Mouse (Mus musculus) embryonic facial prominence, embryonic 15.5 days (tissue): ENCODE data around the gene Krt2. TPM values are rescaled to one million over a fixed set of nuclear protein-coding genes. Genes with fewer than 3 reads are reported as not detected.

Experiments used
- ATAC-seq: fragments of 200-750 bp; cut with Nextera tagmentation; 2 replicates; pipeline ENCODE4 v1.8.0; 2017; ENCODE audit warnings: low read depth, moderate TSS enrichment; ENCODE audit not compliant: insufficient number of reproducible peaks, low FRiP score, low TSS enrichment
- H3K27ac ChIP-seq: fragments of 300-500 bp; sonication (generic); replicated peaks from 2 replicates; pipeline ENCODE4 v1.5.1; 2015; ENCODE audit warnings: mild to moderate bottlenecking, inconsistent platforms
- H3K27me3 ChIP-seq: fragments of 300-500 bp; sonication (generic); 2 replicates; pipeline ENCODE4 v1.6.1; 2015; ENCODE audit warnings: inconsistent platforms
- H3K36me3 ChIP-seq: fragments of 300-500 bp; sonication (generic); 2 replicates; pipeline ENCODE4 v1.6.1; 2015; ENCODE audit warnings: mild to moderate bottlenecking, inconsistent platforms
- H3K4me1 ChIP-seq: fragments of 300-500 bp; sonication (generic); 2 replicates; pipeline ENCODE4 v1.6.1; 2015; ENCODE audit warnings: inconsistent platforms
- H3K4me2 ChIP-seq: fragments of 300-500 bp; sonication (generic); replicated peaks from 2 replicates; pipeline ENCODE4 v1.6.1; 2015; ENCODE audit warnings: mild to moderate bottlenecking, inconsistent platforms
- H3K4me3 ChIP-seq: fragments of 300-500 bp; sonication (generic); replicated peaks from 2 replicates; pipeline ENCODE4 v1.5.1; 2015; ENCODE audit warnings: mild to moderate bottlenecking, inconsistent platforms
- H3K9ac ChIP-seq: fragments of 300-500 bp; sonication (generic); 2 replicates; pipeline ENCODE4 v1.6.1; 2015; ENCODE audit warnings: inconsistent platforms
- H3K9me3 ChIP-seq: fragments of 300-500 bp; sonication (generic); replicated peaks from 2 replicates; pipeline ENCODE4 v1.6.1; 2016; ENCODE audit warnings: inconsistent platforms
- WGBS: fragments of 180-500 bp; shearing (Covaris S2); methylation state at CpG from one replicate; pipeline ENCODE4 v1.1.7; 2015; 5-methylcytosine and 5-hydroxymethylcytosine counted together
- polyA plus RNA-seq: library from polyadenylated mRNA; unstranded; fragments of >200 nt; fragmentation: Nextera tagmentation; extraction: Ambion mirVana; gene quantifications from 2 replicates; pipeline ENCODE4 v1.2.1, GENCODE M21; 2015

Krt2 gene
- polyA plus RNA-seq, 1 experiment from 2014 or later, result 1.2 TPM

GRCm38 (mm10) chr15:101772080-101772710, 45.8 kb downstream of the Krt2 start:
- WGBS, result 62% methylated on average over 5 of the region's 5 CpGs
- H3K36me3 ChIP-seq, result no peaks in the 10 kb centered on the region
- H3K4me3 ChIP-seq, result no peak overlapping the region
- no peaks in the 10 kb centered on the region for H3K9me3 ChIP-seq
- no peak for ATAC-seq
- H3K4me2 ChIP-seq, result no peak overlapping the region
- no peak overlapping the region for H3K9ac ChIP-seq
- H3K4me1 ChIP-seq, result peaks cover 15% of the 10 kb centered on the region; the same call in 1 of the 2 replicates
- no peaks in the 10 kb centered on the region for H3K27me3 ChIP-seq
- peak overlapping the region; percentile 80 for H3K27ac ChIP-seq

- H3K9me3 ChIP-seq, result no peaks in the 10 kb centered on the region
- H3K4me2 ChIP-seq, result peak overlapping the region; percentile 12; the same call in 1 of the 2 replicates
- 36% methylated on average over 8 of the region's 8 CpGs for WGBS
- no peak for ATAC-seq
- peaks cover 15% of the 10 kb centered on the region; the same call in 1 of the 2 replicates for H3K4me1 ChIP-seq
- no peaks in the 10 kb centered on the region for H3K27me3 ChIP-seq
- no peak overlapping the region for H3K4me3 ChIP-seq
- H3K36me3 ChIP-seq, result no peaks in the 10 kb centered on the region
- H3K9ac ChIP-seq, result no peak overlapping the region
- peak overlapping the region; percentile 80 for H3K27ac ChIP-seq
These were observed 47.7 kb downstream of the Krt2 start for GRCm38 (mm10) chr15:101770226-101770625.

Other genes starting within 250 kb of the Krt2 start
- gene Krt75, start 244.3 kb downstream of the Krt2 start, polyA plus RNA-seq, result 8.8 and 13.7 TPM in 2 replicates
- not detected in 2 replicates for gene Gm5414, start 190.0 kb downstream of the Krt2 start, polyA plus RNA-seq
- not detected in 2 replicates for gene Gm5478, start 170.8 kb downstream of the Krt2 start, polyA plus RNA-seq
- 8.2 and 9.1 TPM in 2 replicates for gene Krt6b, start 137.9 kb downstream of the Krt2 start, polyA plus RNA-seq
- 310 and 324 TPM in 2 replicates for gene Krt6a, start 123.9 kb downstream of the Krt2 start, polyA plus RNA-seq
- 867 and 987 TPM in 2 replicates for gene Krt5, start 105.3 kb downstream of the Krt2 start, polyA plus RNA-seq
- 101 and 197 TPM in 2 replicates for gene Krt71, start 75.1 kb downstream of the Krt2 start, polyA plus RNA-seq
- gene Krt72, start 31.7 kb downstream of the Krt2 start, polyA plus RNA-seq, result 7.3 and 8.2 TPM in 2 replicates
- 17.2 and 30.5 TPM in 2 replicates for gene Krt73, start 15.8 kb downstream of the Krt2 start, polyA plus RNA-seq
- gene Krt1, start 32.6 kb upstream of the Krt2 start, polyA plus RNA-seq, result 757 and 778 TPM in 2 replicates
- gene Krt77, start 51.5 kb upstream of the Krt2 start, polyA plus RNA-seq, result 67.0 and 80.2 TPM in 2 replicates
- 0.63 and 2.2 TPM in 2 replicates for gene Krt76, start 74.8 kb upstream of the Krt2 start, polyA plus RNA-seq
- gene Krt4, start 106.6 kb upstream of the Krt2 start, polyA plus RNA-seq, result 212 and 217 TPM in 2 replicates
- gene Krt79, start 122.2 kb upstream of the Krt2 start, polyA plus RNA-seq, result 67.2 and 70.6 TPM in 2 replicates
- 11.5 and 14.1 TPM in 2 replicates for gene Krt78, start 136.1 kb upstream of the Krt2 start, polyA plus RNA-seq
- gene Krt8, start 186.3 kb upstream of the Krt2 start, polyA plus RNA-seq, result 131 and 181 TPM in 2 replicates
- 87.8 and 119 TPM in 2 replicates for gene Krt18, start 210.0 kb upstream of the Krt2 start, polyA plus RNA-seq